Mouse (Mus musculus) adrenal gland, postnatal 4 days (tissue): ENCODE measurements around the gene Pde3a. TPM values are rescaled to one million over a fixed set of nuclear protein-coding genes. Genes with fewer than 3 reads are reported as not detected.
A peak's percentile ranks its signal among the peaks of the same experiment; 100 is the strongest.

ENCODE experiments used
- DNase-seq, 2 experiments: peaks; one replicate each; pipeline ENCODE4 v3.0.0; 2021 to 2022; ENCODE audit warnings: low spot score in 2 of 2, mixed read lengths in 2 of 2
- long read RNA-seq, 2 experiments: library from polyadenylated mRNA; stranded (forward); transcript quantifications; one replicate each; pipeline ENCODE4 v2.0.0; 2021
- total RNA-seq, 2 experiments: library from RNA; stranded (reverse); gene quantifications; 2 replicates each; pipeline ENCODE4 v1.2.3; 2021

The Pde3a gene
- total RNA-seq: 10 to 100 TPM; 23.3 to 31.2 TPM
- long read RNA-seq, experiment 1, partial matches to known transcripts: 2 of 5 reads
- long read RNA-seq, experiment 1, other reads (novel, unspliced or antisense): 3 of 5 reads
- long read RNA-seq, experiment 2, full-length matches to known transcripts: 4 of 14 reads
- long read RNA-seq, experiment 2, partial matches to known transcripts: 2 of 14 reads
- long read RNA-seq, experiment 2, other reads (novel, unspliced or antisense): 8 of 14 reads

GRCm38 (mm10) chr6:141248691-141249584 lies at the start of gene Pde3a:
TSS of gene Pde3a (plus strand) at chr6:141249269.
- peak in 1 of 2 experiments; percentile 2 for DNase-seq

- DNase-seq: no peak
Observed at GRCm38 (mm10) chr6:141200173-141200615, 48.9 kb upstream of the Pde3a start.

- no peak for DNase-seq
Observed at GRCm38 (mm10) chr6:141207531-141207930, 41.5 kb upstream of the Pde3a start.

GRCm38 (mm10) chr6:141208283-141208872 lies 40.7 kb upstream of the Pde3a start:
- DNase-seq: no peak

- no peak for DNase-seq
Observed at GRCm38 (mm10) chr6:141210021-141210420, 39.0 kb upstream of the Pde3a start.

- no peak for DNase-seq
Observed at GRCm38 (mm10) chr6:141221081-141221480, 28.0 kb upstream of the Pde3a start.

- DNase-seq: no peak
Observed at GRCm38 (mm10) chr6:141226851-141227657, 22.0 kb upstream of the Pde3a start.

- no peak for DNase-seq
Observed at GRCm38 (mm10) chr6:141227658-141228005, 21.4 kb upstream of the Pde3a start.

- DNase-seq: no peak
Observed at GRCm38 (mm10) chr6:141232756-141233382, 16.2 kb upstream of the Pde3a start.

- no peak for DNase-seq
Observed at GRCm38 (mm10) chr6:141241809-141242208, 7.3 kb upstream of the Pde3a start.

- no peak for DNase-seq
Observed at GRCm38 (mm10) chr6:141245089-141245488, 4.0 kb upstream of the Pde3a start.

- no peak for DNase-seq
Observed at GRCm38 (mm10) chr6:141246391-141246790, 2.7 kb upstream of the Pde3a start.

- no peak for DNase-seq
Observed at GRCm38 (mm10) chr6:141248081-141248480, 988 bp upstream of the Pde3a start.

- peak; percentile 9 to 15 for DNase-seq
Observed at GRCm38 (mm10) chr6:141249585-141250295, 671 bp downstream of the Pde3a start.

GRCm38 (mm10) chr6:141250296-141250629 lies 1.2 kb downstream of the Pde3a start:
- DNase-seq: no peak

- DNase-seq: no peak
Observed at GRCm38 (mm10) chr6:141250984-141251383, 1.9 kb downstream of the Pde3a start.

- no peak for DNase-seq
Observed at GRCm38 (mm10) chr6:141252520-141252919, 3.5 kb downstream of the Pde3a start.

GRCm38 (mm10) chr6:141254956-141255355 lies 5.9 kb downstream of the Pde3a start:
- DNase-seq: no peak

- DNase-seq: no peak
Observed at GRCm38 (mm10) chr6:141256896-141257295, 7.8 kb downstream of the Pde3a start.
